Mouse (Mus musculus) stomach, embryonic 16.5 days (tissue): Measurements from ENCODE around the gene Fut7. TPM values are rescaled to one million over a fixed set of nuclear protein-coding genes. Genes with fewer than 3 reads are reported as not detected.

ENCODE experiments used
- ATAC-seq: fragments of 200-750 bp; cut with Nextera tagmentation; 2 replicates; pipeline ENCODE4 v1.8.0; 2017; ENCODE audit warnings: moderate number of reproducible peaks, moderate TSS enrichment; ENCODE audit not compliant: insufficient read depth, low FRiP score
- H3K27ac ChIP-seq: fragments of 300-500 bp; sonication (generic); 2 replicates; pipeline ENCODE4 v1.5.1; 2014; ENCODE audit warnings: low read length
- H3K27me3 ChIP-seq: fragments of 300-500 bp; sonication (generic); 2 replicates; pipeline ENCODE4 v1.6.1; 2014; ENCODE audit warnings: low read length, control low read depth, mixed read lengths; ENCODE audit not compliant: control insufficient read depth, insufficient read depth
- H3K36me3 ChIP-seq: fragments of 300-500 bp; sonication (generic); 2 replicates; pipeline ENCODE4 v1.6.1; 2014; ENCODE audit warnings: low read length; ENCODE audit not compliant: control insufficient read depth, insufficient read depth
- H3K4me1 ChIP-seq: fragments of 300-500 bp; sonication (generic); 2 replicates; pipeline ENCODE4 v1.6.1; 2014; ENCODE audit warnings: low read length, control low read depth, mixed read lengths; ENCODE audit not compliant: control insufficient read depth, insufficient read depth
- H3K4me2 ChIP-seq: fragments of 300-500 bp; sonication (generic); 2 replicates; pipeline ENCODE4 v1.6.1; 2014; ENCODE audit warnings: low read depth, low read length, mixed read lengths
- H3K4me3 ChIP-seq: fragments of 300-500 bp; sonication (generic); replicated peaks from 2 replicates; pipeline ENCODE4 v1.5.1; 2014; ENCODE audit warnings: mild to moderate bottlenecking, low read length
- H3K9ac ChIP-seq: fragments of 300-500 bp; sonication (generic); 2 replicates; pipeline ENCODE4 v1.6.1; 2014; ENCODE audit warnings: low read length
- H3K9me3 ChIP-seq: fragments of 300-500 bp; sonication (generic); replicated peaks from 2 replicates; pipeline ENCODE4 v1.6.1; 2016; ENCODE audit warnings: low read length, control low read depth; ENCODE audit not compliant: control insufficient read depth
- whole genome bisulfite sequencing: fragments of 180-500 bp; shearing (Covaris S2); extraction: QIAGEN DNeasy Blood & Tissue Kit; methylation state at CpG from one replicate; pipeline ENCODE4 v1.1.7; 2014; 5-methylcytosine and 5-hydroxymethylcytosine counted together
- polyA plus RNA-seq: library from polyadenylated mRNA; unstranded; fragments of >200 nt; fragmentation: Nextera tagmentation; extraction: Ambion mirVana; gene quantifications from 2 replicates; pipeline ENCODE4 v1.2.1, GENCODE M21; 2015

Gene Fut7
- polyA plus RNA-seq, 1 experiment from 2014 or later, result 0.19 TPM

DNA sequence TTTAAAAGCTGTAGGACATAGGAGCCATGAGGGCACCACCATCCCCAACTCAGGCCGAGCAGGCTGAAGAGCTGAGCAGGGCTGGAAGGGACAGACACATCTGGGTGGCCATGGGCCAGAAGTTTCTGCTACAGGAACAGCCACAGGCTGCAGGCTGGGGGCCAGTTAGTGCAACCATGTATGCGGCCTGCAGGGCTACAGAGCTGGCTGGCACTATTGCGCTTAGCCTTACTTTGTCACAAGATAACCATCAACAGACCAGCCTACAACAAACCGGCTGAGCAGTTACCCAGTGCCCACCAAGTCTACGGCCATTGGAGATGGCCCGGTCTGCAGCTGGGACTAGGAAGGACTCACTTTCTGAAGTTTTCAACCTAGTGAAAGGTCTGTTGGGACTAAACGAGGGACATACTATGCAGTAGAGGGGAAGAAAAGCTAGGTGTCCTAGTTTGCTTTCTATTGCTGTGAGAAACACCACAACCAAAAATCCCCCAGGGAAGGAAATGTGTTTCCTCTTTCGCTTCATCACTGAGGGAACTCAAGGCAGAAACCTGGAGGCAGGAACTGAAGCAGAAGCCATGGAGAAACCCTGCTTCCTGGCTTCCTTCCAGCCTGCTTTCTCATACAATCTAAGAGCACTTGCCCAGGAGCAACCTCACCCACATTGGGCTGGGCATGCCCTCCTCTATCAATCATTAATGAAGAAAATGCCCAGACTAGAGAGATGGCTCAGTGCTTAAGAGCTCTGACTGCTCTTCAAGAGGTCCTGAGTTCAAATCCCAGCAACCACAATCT, 28.0 kb downstream of the Fut7 start:
- Histone ChIP-seq H3K4me2 (no peak overlapping the region), H3K27me3 (no peaks in the 10 kb centered on the region), H3K9ac (no peak overlapping the region), H3K4me3 (no peak overlapping the region), H3K36me3 (no peaks in the 10 kb centered on the region), H3K9me3 (no peaks in the 10 kb centered on the region), H3K27ac (no peak overlapping the region), H3K4me1 (0 out of 2 replicates have a peak, but pooled peaks cover 4% of the 10 kb centered on the region)
- no peak for ATAC-seq
- WGBS, result 79% methylated on average over 8 of the region's 8 CpGs

DNA sequence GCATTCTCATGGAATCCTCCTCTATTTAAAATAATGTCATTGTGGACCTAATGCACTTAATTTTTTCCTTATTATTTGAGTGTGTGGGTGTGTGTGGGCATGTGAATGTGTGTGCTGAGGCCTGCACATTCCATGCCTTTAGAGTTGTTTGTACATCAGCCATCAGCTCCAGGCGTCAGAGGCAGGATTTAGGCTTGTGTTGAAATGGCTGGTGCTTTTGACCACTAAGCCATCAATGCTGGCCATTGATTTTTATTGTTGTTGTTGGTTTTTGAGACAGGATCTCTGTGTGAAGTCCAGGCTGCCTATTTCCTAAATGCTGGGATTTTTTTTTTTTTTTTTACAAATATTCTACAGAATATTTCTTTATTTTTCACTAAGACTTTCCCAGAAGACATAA, 29.9 kb downstream of the Fut7 start:
- no peaks in the 10 kb centered on the region for H3K9me3 ChIP-seq
- no peak overlapping the region for H3K4me3 ChIP-seq
- H3K9ac ChIP-seq, result no peak overlapping the region
- H3K27me3 ChIP-seq, result no peaks in the 10 kb centered on the region
- WGBS, result 33% methylated on average over 1 of the region's 1 CpGs
- H3K27ac ChIP-seq, result no peak overlapping the region
- no peak for ATAC-seq
- 0 out of 2 replicates have a peak, but pooled peaks cover 5% of the 10 kb centered on the region for H3K4me1 ChIP-seq
- H3K36me3 ChIP-seq, result 0 out of 2 replicates have a peak, but pooled peaks cover 4% of the 10 kb centered on the region
- H3K4me2 ChIP-seq, result no peak overlapping the region

DNA sequence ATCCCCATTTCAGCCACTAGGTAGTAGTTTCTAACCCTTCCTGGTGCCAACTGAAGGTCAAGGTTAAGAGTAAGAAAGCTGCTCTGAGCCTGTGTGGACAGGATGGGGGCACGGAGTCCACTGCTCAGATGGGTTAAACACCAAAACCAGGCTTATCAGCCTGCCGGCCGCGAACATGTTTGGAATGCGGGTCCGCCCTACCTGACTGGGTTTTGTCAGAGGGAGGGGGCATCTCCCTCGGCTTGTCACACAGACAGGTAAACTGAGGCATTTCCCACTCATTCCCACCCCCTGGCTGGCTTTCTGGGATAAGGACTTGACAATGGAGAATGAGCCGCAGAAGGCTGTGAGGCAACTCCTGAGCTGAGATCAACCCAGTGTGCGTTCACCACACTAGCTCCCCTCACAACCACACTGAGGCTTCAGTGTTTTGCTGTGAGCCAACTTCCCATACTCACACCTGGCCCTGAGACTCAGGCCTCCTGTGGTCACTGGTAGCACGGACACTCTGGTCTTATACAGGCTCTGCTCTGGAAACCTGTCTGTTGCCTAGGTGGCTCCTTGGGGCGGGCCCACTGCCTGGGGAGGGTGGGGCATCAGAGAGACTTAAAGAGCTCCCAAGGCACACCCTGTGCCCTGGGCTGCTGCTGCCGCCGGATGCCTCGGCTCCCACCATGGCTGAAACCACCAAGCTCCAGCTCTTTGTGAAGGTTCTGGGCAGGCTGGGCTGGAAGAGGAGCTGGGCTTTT, 33.3 kb downstream of the Fut7 start, which contains the start of gene Clic3:
Clic3 (plus strand) TSS at position 634 of the 749 bp plus-strand sequence.
- H3K4me2 ChIP-seq, result peak within 1 kb of the TSS; percentile 11
- 0 out of 2 replicates have a peak, but pooled peaks cover 8% of the 10 kb centered on the region for H3K36me3 ChIP-seq
- H3K27me3 ChIP-seq, result no peaks in the 10 kb centered on the region
- no peaks in the 10 kb centered on the region for H3K9me3 ChIP-seq
- H3K4me3 ChIP-seq, result no peak within 1 kb of the TSS
- peak; percentile 50 for ATAC-seq
- H3K4me1 ChIP-seq, result peaks cover 27% of the 10 kb centered on the region
- peak within 1 kb of the TSS; percentile 63 for H3K27ac ChIP-seq
- peak within 1 kb of the TSS; percentile 17 for H3K9ac ChIP-seq
- WGBS, result 33% methylated on average over 14 of the region's 14 CpGs

DNA sequence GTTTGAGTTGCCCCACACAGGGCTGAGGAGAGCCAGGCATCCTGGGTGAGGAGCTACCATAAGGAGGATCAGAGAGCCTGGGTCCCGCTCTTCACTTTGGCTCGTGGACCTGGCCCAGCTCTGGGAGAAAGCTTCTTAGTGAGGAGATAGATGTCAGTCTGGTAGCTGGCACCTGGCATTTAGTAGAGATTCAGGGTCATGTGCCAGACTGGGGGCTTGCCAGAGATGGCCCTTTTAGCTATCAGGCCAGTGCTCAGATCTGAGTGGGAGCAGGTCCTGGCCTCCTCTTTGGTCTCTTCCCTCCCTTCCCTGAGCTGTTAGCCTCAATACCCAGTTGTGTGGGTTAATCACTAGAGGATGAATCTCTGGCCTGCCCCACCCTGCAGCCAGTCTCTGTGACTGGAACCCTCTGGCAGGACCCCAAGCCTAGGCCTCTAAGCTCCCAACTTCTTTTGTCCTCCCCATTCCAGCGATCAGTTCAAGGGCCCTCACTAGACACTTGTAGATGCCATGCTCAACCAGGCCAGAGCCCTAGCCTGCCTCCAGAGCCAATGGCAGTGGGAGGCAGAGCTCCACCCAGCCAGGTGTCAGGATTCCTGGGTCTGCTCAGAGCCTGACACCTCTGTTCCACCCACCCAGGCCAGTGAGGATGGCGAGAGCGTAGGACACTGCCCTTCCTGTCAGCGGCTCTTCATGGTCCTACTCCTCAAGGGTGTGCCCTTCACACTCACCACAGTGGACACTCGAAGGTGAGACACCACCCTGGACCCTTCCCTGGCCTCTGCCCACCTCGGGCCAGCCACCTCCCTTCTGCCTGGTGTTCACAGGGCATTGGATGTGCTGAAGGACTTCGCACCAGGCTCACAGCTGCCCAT, 34.2 kb downstream of the Fut7 start:
- Histone ChIP-seq H3K27me3 (no peaks in the 10 kb centered on the region), H3K4me3 (no peak overlapping the region), H3K27ac (peak overlapping the region; percentile 63; the same call in 1 of the 2 replicates), H3K4me2 (peak overlapping the region; percentile 11), H3K9ac (peak overlapping the region; percentile 17; the same call in 1 of the 2 replicates), H3K4me1 (peaks cover 30% of the 10 kb centered on the region), H3K9me3 (no peaks in the 10 kb centered on the region), H3K36me3 (0 out of 2 replicates have a peak, but pooled peaks cover 8% of the 10 kb centered on the region)
- WGBS, result 83% methylated on average over 9 of the region's 9 CpGs
- ATAC-seq, result no peak

DNA sequence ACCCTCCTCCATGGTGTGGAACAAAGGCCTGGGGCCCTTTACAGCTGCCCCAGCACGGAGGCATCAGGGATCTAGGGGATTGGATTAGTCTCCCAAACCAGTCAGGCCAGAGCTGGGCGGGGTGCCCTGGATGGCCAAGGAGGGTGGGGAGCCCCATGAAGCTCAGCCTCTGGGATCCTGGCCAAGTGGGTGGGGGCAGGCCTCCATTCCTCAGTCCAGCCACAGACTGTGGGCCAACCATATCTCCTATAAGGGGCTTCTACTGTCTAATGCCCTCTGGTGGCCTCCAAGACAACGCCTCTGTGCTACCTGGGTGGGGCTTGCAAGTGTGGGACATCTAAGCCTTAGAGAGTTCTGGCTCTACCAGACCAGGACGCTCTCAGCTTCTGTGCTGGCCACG, 35.8 kb downstream of the Fut7 start:
- peak overlapping the region; percentile 78; the same call in 1 of the 2 replicates for H3K4me2 ChIP-seq
- H3K27me3 ChIP-seq, result no peaks in the 10 kb centered on the region
- H3K4me3 ChIP-seq, result no peak overlapping the region
- peak overlapping the region; percentile 81 for H3K9ac ChIP-seq
- H3K36me3 ChIP-seq, result 0 out of 2 replicates have a peak, but pooled peaks cover 8% of the 10 kb centered on the region
- 51% methylated on average over 5 of the region's 5 CpGs for WGBS
- H3K9me3 ChIP-seq, result no peaks in the 10 kb centered on the region
- ATAC-seq, result peak; percentile 37; the same call in 1 of the 2 replicates
- peak overlapping the region; percentile 95 for H3K27ac ChIP-seq
- peaks cover 30% of the 10 kb centered on the region for H3K4me1 ChIP-seq

DNA sequence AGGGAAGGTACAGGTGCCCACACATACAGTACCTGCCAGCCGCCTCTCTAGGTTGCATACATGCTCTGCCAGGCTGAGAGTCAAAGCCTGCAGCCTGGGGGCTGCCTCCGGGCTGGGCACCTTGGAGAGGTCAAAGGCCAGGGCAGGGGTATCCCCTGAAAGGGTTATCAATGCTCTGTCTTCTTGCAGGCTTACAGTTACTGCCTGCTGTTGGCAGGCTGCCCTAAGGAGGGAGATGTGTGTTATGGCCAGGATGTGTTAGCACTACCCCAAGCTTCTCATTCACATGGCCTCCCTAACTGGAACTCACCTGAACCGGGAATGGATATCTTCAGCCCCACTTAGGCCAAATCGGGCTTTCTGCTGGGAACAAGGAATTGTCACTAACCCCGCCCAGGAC, 37.1 kb downstream of the Fut7 start:
- 0 out of 2 replicates have a peak, but pooled peaks have one; percentile 1 for ATAC-seq
- Histone ChIP-seq H3K9ac (peak overlapping the region; percentile 81), H3K4me3 (peak overlapping the region; percentile 79), H3K9me3 (no peaks in the 10 kb centered on the region), H3K27me3 (no peaks in the 10 kb centered on the region), H3K4me2 (peak overlapping the region; percentile 78), H3K27ac (peak overlapping the region; percentile 95), H3K4me1 (peaks cover 30% of the 10 kb centered on the region), H3K36me3 (0 out of 2 replicates have a peak, but pooled peaks cover 8% of the 10 kb centered on the region)
- WGBS, result 28% methylated on average over 5 of the region's 5 CpGs

DNA sequence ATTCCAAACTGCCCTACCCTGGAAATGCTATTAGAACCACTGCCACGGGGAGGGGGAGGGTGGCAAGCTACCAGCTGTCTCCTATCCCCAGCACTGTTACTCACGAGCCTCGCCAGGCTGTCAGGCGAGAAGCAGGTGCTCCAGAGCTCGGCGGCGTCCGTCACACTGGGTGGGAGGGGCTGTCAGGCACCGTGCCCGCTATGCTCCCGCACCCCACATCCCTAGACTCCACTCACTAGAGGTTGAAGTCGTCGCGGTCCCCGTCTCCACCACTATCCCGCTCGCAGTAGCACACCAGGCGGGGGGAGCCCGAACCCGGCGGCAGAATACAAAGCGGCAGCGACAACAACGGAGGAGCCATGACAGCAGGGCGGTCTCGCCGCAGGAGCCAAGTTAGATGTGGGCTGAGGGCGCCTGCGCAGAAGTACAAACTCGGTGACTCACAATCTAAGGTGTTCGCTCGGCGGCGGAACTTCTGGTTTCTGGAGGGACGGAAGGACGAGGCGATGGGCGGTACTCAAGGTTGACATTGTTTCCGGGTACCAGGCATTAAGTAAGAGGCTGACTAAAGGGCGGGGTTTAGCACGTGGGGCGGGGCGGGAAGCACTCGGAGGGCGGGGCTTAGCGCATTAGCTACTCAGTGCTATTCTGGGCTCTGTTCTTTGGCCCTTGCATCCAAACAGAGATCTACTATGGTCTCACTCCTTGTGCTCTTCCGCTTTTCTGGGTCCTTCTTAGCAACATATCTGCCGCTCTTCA, 37.7 kb downstream of the Fut7 start, which contains the start of gene Paxx:
Paxx (minus strand) TSS at position 544 of the 759 bp plus-strand sequence.
- peak; percentile 91 for ATAC-seq
- WGBS, result under 1% methylated on average over 48 of the region's 48 CpGs

DNA sequence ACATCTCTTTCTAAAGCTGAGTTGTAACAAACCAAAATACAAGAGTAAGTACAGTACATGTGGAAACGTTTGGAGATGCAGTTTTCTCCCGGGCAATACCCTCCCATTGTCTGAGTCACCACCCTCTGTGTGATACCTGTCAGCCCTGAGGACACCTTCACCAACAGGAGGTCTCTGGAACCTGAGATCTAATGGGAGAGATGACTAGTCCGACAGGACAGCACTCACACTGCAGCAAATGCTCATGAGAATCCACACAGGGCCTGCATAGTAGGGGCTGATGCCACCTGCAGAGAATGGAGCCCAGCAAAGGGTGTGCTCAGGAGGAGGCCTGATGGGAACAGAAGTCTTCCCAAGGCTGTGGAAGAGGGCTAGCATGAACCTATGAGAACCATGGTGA, 38.3 kb downstream of the Fut7 start:
- H3K4me3 ChIP-seq, result peak overlapping the region; percentile 79
- peak overlapping the region; percentile 78 for H3K4me2 ChIP-seq
- no peaks in the 10 kb centered on the region for H3K9me3 ChIP-seq
- 0 out of 2 replicates have a peak, but pooled peaks cover 8% of the 10 kb centered on the region for H3K36me3 ChIP-seq
- H3K4me1 ChIP-seq, result peaks cover 25% of the 10 kb centered on the region
- peak overlapping the region; percentile 84 for H3K27ac ChIP-seq
- H3K9ac ChIP-seq, result peak overlapping the region; percentile 81
- 17% methylated on average over 3 of the region's 3 CpGs for WGBS
- ATAC-seq, result no peak
- no peaks in the 10 kb centered on the region for H3K27me3 ChIP-seq

More for the DNA sequence above, 37.7 kb downstream of the Fut7 start, which contains the start of gene Paxx:
- H3K27ac ChIP-seq, result peak within 1 kb of the TSS; percentile 95
- peak within 1 kb of the TSS; percentile 81 for H3K9ac ChIP-seq
- H3K36me3 ChIP-seq, result 0 out of 2 replicates have a peak, but pooled peaks cover 8% of the 10 kb centered on the region
- peak within 1 kb of the TSS; percentile 79 for H3K4me3 ChIP-seq
- peak within 1 kb of the TSS; percentile 78 for H3K4me2 ChIP-seq
- peaks cover 29% of the 10 kb centered on the region for H3K4me1 ChIP-seq
- H3K9me3 ChIP-seq, result no peaks in the 10 kb centered on the region
- H3K27me3 ChIP-seq, result no peaks in the 10 kb centered on the region
